Comparison of ENCODE assay signal across 9 mouse cellular contexts in the genomic region with DNA sequence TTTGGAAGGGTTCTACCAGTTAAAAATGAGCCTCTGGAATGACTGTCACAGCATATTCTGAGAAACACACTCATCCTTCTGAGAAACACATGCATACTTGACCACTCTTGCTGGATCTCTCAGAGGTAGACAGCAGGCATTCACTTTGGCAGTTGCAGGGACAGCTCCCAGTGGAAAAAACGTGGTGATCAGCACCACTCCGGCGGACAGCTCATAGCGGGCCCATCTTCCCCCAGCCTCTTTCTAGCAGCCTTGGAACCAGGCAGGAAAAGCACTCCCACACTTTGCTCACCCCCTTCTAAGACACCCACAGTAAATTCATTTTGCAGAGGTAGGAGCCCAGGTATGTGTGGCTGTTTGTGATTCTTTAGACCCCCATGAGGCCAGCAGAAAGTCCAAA.
DNase-seq lines count a peak whose midpoint lies in the region; ATAC-seq and TF ChIP-seq lines count a peak whose summit lies in the region.
"Had no signal": no experiment of that assay in that cellular context is flagged by ENCODE, and none has a peak within 500 bp of the region (broad histone marks: within the 10 kb centered on the region; RNA-seq: fewer than 3 reads in every experiment).

No protein-coding gene starts in this region.

- H3K36me3 ChIP-seq in midbrain, embryonic 10.5 days: no peaks in the 10 kb centered on the region
- no peaks in the 10 kb centered on the region for H3K36me3 ChIP-seq in midbrain, embryonic 13.5 days
- no peaks in the 10 kb centered on the region for H3K36me3 ChIP-seq in kidney, adult 2 months (ENCODE audit: control insufficient read depth, insufficient read depth, low read length)
- H3K36me3 ChIP-seq: limb, embryonic 15.5 days had no signal

- H3K9me3 ChIP-seq in midbrain, embryonic 10.5 days (replicated peaks): no peaks in the 10 kb centered on the region
- no peaks in the 10 kb centered on the region for H3K9me3 ChIP-seq in midbrain, embryonic 13.5 days
- H3K9me3 ChIP-seq: limb, embryonic 15.5 days had no signal

- no peak overlapping the region for H3K4me2 ChIP-seq in midbrain, embryonic 13.5 days (replicated peaks)
- H3K4me2 ChIP-seq: limb, embryonic 15.5 days had no signal

- no peaks in the 10 kb centered on the region for H3K27me3 ChIP-seq in midbrain, embryonic 10.5 days (ENCODE audit: low read depth, poor library complexity, severe bottlenecking)
- H3K27me3 ChIP-seq in midbrain, embryonic 13.5 days: no peaks in the 10 kb centered on the region
- no peaks in the 10 kb centered on the region; the same call in 1 of the 2 replicates for H3K27me3 ChIP-seq in kidney, adult 2 months (replicated peaks; ENCODE audit: control insufficient read depth, insufficient read depth, low read length)
- H3K27me3 ChIP-seq: limb, embryonic 15.5 days had no signal

- peak; percentile 57 for DNase-seq in midbrain, embryonic 10.5 days (ENCODE audit: low spot score)
- DNase-seq in adrenal gland, postnatal 25 days: peak; percentile 72
- DNase-seq in kidney, adult 2 months: peak; percentile 32
- DNase-seq in layer of hippocampus, postnatal 25 days (ENCODE audit: extremely low spot score in 1 of 2, low spot score in 1 of 2): no peak
- no peak for DNase-seq in right cerebral cortex, adult 2 months (ENCODE audit: low spot score in 2 of 2)

- ATAC-seq in midbrain, embryonic 13.5 days: no peak
- ATAC-seq in megakaryocyte progenitor cell, adult 5-6 weeks (replicated peaks; ENCODE audit: poor library complexity): peak; percentile 60
- ATAC-seq in erythroblast, adult 5-6 weeks (replicated peaks; ENCODE audit: low FRiP score, poor library complexity, severe bottlenecking): no peak

- peaks cover 4% of the 10 kb centered on the region for H3K4me1 ChIP-seq in midbrain, embryonic 10.5 days
- H3K4me1 ChIP-seq in midbrain, embryonic 13.5 days (replicated peaks): no peaks in the 10 kb centered on the region
- H3K4me1 ChIP-seq in kidney, adult 2 months (ENCODE audit: control insufficient read depth, insufficient read depth, low read length): no peaks in the 10 kb centered on the region
- H3K4me1 ChIP-seq: limb, embryonic 15.5 days had no signal

- WGBS in midbrain, embryonic 10.5 days: under 1% methylated on average over 4 of the region's 4 CpGs
- WGBS in midbrain, embryonic 13.5 days: 5% methylated on average over 4 of the region's 4 CpGs
- 0% methylated on average over 4 of the region's 4 CpGs for WGBS in kidney, adult 2 months

- H3K4me3 ChIP-seq in midbrain, embryonic 10.5 days: no peak overlapping the region
- H3K4me3 ChIP-seq in midbrain, embryonic 13.5 days (replicated peaks): no peak overlapping the region
- no peak overlapping the region for H3K4me3 ChIP-seq in kidney, adult 2 months (ENCODE audit: insufficient read depth, low read depth, low read length)
- H3K4me3 ChIP-seq: limb, embryonic 15.5 days had no signal

- no peak for TF ChIP-seq CTCF in kidney, adult 2 months (conservative IDR thresholded peaks at IDR 0.05; ENCODE audit: insufficient read depth, insufficient read length, low read depth, low read length)

- TF ChIP-seq POLR2A in kidney, adult 2 months (IDR thresholded peaks at IDR 0.05; ENCODE audit: low read depth, low read length): no peak

- H3K27ac ChIP-seq in midbrain, embryonic 10.5 days (replicated peaks): no peak overlapping the region
- no peak overlapping the region for H3K27ac ChIP-seq in midbrain, embryonic 13.5 days
- H3K27ac ChIP-seq in kidney, adult 2 months (ENCODE audit: insufficient read depth, low read depth, low read length): no peak overlapping the region
- H3K27ac ChIP-seq: limb, embryonic 15.5 days had no signal

- no peak overlapping the region for H3K9ac ChIP-seq in midbrain, embryonic 13.5 days (replicated peaks)
- H3K9ac ChIP-seq: limb, embryonic 15.5 days had no signal

Comparison
In these comparisons a context has a peak if more than half of its experiments do, and no peak if none do; other contexts are left out.
1. DNase-seq: peak in midbrain, embryonic 10.5 days (single experiment), adrenal gland, postnatal 25 days (single experiment) and kidney, adult 2 months (single experiment); none in layer of hippocampus, postnatal 25 days (0 of 2) and right cerebral cortex, adult 2 months (0 of 2).